Mouse (Mus musculus) heart, adult 8-10 months (tissue): ENCODE data around the gene Man1c1. TPM values are rescaled to one million over a fixed set of nuclear protein-coding genes. Genes with fewer than 3 reads are reported as not detected.

Source experiments
- DNase-seq: peaks from one replicate; pipeline ENCODE4 v3.0.0; 2022; ENCODE audit warnings: low spot score
- total RNA-seq, 4 experiments: library from RNA; stranded (reverse); gene quantifications; 2 replicates each; pipeline ENCODE4 v1.2.4; 2022

The Man1c1 gene
- total RNA-seq, 4 experiments from 2014 or later, result 22.6 to 26.7 (median 25.3) TPM

DNA sequence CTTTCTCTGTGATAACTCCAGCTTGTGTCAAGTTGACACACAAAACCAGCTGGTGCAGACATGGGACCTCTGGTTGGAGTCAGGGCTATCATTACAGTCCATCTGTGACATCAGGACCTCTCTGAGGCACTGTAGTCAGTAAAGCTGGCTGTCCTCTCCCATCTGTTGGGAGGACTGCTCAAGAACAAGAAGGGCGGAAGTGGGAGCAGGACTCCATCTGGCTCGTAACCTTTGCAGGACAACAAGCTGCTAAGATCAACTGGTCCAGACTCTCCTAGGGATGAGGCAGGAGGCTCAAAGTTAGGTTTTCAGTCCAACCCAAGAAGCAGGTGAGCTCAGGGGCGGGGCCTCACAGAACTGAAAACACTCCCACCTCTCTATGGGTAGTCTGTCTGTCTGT is 29.1 kb downstream of the Man1c1 start:
- DNase-seq, result no peak

DNA sequence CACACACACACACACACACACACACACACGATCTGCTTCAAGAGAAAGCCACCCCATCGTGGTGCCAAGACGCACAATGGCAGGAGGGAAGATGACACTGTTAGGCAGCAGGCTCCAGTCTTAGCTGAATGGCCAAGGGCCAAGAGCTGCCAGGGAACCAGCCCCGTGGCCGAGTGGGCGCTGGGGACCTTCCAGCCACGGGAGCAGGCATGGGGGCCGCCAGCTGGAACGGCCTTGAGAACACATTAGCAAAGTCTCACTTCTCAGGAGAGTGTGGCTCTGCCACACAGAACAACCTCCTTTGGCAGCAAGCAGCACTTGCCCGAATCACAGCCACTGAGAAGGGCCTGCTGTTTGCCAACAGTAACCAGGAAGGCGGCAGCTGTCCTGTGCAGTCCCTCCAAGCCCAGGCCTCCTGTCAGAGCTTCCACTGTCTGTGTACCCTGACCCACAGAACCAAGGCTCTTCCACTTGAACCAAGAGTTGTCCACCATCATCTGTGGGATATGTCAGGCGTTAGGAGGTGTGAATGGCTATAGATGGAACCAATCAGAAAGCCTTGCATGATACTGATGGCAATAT is 30.1 kb downstream of the Man1c1 start:
- no peak for DNase-seq

GRCm38 (mm10) chr4:134673151-134673550 is 30.9 kb downstream of the Man1c1 start:
- no peak for DNase-seq

- DNase-seq, result no peak
These were observed 31.8 kb downstream of the Man1c1 start for GRCm38 (mm10) chr4:134672326-134672725.

- DNase-seq, result no peak
These were observed 32.4 kb downstream of the Man1c1 start for GRCm38 (mm10) chr4:134671660-134672173.

DNA sequence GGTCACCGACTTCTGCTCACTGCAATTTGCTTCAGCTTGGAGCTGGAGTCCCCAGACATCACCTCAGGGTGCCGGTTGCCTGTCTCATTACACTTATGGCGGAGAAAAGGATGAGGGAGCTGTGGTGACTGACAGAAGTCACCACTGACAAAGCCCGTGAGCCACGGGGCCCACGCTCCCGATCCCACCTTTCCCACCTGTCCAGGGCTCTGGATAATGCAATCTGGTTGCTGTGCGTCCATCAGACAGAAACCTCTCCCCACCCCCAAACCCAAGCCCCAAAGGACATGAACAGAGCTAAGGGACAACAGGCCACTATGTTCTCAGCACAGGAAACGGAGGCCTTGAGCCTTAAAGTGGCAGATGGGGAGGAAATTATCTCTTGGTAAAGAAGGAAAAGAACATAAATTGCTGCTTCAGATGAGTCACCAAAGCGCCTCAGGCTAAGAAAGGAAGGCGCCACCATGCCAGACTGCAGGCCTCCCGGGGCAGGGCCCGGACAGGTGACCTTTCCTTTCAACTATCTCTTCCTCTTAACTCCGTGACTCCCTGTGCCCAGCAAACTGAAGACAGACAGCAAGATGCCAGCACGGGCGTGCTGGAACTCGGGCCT is 34.2 kb downstream of the Man1c1 start:
- DNase-seq, result no peak

DNA sequence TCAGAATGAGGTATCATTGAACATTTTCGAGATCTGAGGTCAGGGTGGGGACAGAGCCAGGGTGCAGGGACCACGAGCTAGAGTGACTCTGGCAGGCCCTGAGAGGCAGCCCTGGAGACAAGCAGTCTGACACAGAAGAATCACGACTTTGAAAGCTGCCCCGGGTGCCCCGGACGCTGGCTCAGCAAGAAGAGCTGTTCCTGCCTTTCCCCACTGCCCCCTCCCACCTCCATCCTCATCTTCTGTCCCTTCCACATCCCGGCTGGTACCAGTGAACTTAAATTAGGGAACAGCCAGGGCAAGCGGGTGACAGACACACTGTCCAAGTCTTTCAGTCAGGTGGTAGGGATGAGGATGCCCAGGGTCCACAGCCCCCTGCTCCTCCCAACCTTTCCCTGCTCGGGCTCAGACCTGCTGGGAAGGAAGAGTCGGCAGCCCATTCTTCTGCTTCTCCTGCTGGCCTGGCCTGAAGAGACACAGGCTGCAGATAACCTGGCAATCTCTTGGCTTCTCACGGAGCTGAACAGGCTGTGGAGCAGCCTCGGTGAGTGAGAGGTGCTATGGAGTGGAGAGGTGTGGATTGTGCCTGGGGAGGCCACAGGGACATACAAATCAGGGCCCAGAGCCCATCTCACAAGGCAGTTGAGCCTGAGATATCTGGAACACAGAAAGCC is 35.6 kb downstream of the Man1c1 start:
- DNase-seq, result no peak

DNA sequence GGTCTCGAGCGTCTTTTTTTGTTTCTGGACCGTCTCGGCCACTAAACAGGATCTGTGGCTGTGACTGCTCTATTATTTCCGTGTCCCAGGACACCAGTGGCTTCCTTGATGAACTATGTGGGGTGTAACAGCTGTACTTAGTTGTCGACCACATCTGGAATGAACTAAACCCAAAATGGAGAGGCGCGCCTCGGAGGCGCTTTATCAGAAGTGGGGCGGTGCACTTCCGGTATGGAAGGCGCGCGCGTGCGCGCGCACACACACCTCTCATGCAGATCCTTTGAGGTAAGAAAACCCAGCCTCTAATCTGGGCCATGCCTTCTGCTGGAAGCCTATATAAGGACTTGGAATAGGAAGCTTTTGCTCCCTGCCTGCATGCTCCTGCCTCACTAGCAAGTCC is 37.7 kb downstream of the Man1c1 start:
- DNase-seq, result no peak

- DNase-seq, result peak; percentile 35
These were observed 41.0 kb downstream of the Man1c1 start for GRCm38 (mm10) chr4:134663052-134663451.

DNA sequence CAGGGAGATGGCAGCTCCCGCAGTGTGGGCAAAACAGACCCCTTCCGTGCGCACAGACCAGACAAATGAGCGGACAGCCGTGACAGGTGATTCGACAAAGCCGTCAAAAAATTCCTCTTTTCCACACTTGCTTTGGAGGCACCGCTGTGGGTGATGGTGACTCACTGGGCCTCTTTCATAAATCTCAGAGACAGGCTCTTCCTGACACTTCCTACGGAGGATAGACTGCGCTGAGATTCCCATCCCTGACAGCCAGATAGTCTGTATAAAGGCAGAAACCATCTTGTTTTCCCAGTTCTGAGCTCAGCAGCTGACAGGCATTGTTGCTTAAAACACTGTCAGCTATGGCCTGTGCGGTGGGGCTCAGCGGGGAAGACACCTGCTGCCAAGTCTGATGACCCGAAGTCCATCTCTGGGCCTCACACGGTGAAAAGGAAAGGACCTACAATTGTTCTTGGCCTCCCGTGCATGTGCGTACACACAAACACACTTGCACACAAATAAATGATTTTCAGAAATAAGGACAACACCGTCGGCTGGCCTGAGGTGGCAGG is 43.4 kb downstream of the Man1c1 start:
- DNase-seq, result no peak

- no peak for DNase-seq
These were observed 44.5 kb downstream of the Man1c1 start for GRCm38 (mm10) chr4:134659354-134660301.

- no peak for DNase-seq
These were observed 46.6 kb downstream of the Man1c1 start for GRCm38 (mm10) chr4:134657473-134657872.

DNA sequence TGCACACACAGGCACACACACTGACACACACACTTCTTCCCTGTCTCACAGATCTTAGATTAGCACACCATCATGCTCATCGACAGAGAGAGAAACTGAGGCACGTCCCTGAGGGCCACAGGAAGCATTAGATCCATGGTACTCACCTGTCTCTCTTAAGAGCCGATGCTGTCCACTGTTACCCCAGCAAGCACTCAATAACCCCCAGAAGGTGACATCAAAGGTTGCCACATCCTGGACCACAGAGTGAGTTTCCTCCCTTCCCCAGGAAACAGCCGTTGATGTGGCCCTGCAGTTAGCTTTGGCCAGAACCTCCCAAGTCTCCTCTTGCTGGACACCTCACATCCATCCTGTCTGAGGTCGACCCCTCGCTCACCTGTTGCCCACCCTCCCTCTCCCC is 49.7 kb downstream of the Man1c1 start:
- DNase-seq, result no peak

DNA sequence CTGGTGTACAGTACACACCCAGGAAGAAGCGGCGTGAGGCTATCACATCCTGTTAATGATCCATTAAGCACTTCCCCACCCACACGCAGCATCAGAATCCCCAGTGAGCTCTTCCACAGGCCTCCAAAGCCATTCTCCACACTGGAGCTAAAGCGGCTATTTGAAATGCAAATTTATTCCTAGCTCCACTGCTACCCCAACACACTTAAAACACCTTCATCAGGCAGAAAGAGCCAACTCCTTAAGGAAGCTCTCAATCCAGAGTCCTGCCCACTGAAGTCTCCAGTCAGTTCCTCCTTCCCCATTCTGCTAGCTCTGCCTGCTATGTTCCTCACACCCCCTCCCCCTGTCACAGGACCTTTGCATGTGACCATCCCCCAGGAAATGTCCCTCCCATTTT is 51.4 kb downstream of the Man1c1 start:
- DNase-seq, result no peak

DNA sequence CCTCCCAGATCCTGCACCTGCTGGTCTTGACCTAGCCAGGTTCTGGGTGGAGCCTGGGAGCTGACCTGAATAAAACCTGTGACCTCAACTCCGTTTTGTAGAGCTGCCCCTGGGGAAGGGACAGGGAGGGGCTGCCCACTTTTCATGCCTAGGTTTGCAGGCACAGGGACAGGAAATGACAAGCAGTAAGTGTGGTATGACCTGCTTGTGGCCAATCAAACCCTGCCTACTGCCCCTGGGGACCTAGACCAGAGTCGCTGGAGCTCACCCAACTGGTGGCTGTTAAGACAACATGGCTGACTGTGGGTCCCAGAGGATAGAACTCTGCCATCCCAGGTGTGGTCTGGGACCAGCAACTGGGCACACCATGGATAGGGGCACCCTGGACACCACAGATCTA is 51.9 kb downstream of the Man1c1 start:
- DNase-seq, result no peak

DNA sequence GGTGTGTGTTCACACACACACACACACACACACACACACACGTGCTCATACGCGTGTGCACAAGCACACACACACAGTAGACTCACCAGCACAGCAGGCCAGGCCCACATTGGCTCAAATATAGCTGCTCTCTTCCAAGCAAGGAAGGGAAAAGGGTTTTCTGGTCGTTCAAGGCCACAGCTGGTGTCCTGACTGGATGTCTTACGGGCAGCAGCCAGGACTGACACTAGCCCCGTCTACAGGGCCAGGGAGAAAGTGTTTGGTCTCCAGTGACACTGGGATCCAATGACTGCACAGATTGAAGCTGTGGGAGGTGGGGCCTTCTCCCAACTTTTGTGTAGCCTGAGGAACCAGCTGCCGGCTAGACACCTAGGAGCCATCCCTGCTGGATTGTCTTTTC is 52.7 kb downstream of the Man1c1 start:
- peak; percentile 59 for DNase-seq

- no peak for DNase-seq
These were observed 58.8 kb downstream of the Man1c1 start for GRCm38 (mm10) chr4:134645042-134645948.

- no peak for DNase-seq
These were observed 59.7 kb downstream of the Man1c1 start for GRCm38 (mm10) chr4:134644410-134644809.

DNA sequence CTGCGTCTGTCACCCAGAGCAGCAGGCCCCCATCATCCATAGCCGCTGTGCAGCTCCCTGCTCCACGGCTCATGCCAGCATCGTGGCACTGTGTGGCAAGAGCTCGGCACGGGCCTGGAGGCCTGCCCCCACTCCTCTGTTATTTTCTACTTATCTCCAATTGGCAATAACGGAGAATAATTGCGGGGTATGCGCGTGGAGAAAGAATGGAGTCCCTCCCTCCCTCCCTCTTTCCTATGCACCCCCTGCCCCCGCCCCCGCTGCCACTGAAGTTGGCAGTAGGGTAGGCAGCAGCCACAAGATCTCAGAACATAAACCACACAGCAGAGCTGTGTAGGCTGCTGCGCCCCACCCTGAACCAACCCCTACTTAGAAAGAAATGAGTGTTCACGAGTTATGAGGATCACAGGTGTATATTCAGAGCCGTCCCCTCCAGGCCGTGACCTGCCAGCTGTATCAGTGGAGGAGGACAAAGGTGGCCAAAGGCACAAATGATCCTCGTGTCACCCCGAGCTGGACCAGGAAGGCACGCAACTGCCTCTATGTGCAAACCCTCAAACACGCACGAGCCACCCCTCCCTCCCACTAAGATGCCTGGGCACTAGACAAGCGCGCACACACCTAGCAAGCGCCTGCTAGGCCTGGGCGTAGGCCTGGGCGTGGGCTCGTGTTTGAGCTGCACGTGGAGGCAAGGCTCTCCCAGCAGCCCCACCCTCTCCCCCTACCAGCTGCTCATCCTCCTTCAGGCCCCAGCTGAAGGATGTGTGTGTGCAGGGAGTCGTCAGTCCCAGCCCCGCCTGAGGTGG is 62.2 kb downstream of the Man1c1 start:
- DNase-seq, result no peak

- no peak for DNase-seq
These were observed 64.8 kb downstream of the Man1c1 start for GRCm38 (mm10) chr4:134639325-134639724.
